Mouse (Mus musculus): ENCODE measurements at regions not wholly inside any gene's neighbourhood (a gene's known extent, or its start where the extent isn't known, plus 50 kb on each side); places are given as distances from the start of the nearest gene placed in this dataset.
A peak's percentile ranks its signal among the peaks of the same experiment; 100 is the strongest.

- no peak for DNase-seq (ENCODE audit: low read depth)
These were observed 262.3 kb upstream of the Gm4791 start for GRCm38 (mm10) chr9:46736232-46736631.

DNA sequence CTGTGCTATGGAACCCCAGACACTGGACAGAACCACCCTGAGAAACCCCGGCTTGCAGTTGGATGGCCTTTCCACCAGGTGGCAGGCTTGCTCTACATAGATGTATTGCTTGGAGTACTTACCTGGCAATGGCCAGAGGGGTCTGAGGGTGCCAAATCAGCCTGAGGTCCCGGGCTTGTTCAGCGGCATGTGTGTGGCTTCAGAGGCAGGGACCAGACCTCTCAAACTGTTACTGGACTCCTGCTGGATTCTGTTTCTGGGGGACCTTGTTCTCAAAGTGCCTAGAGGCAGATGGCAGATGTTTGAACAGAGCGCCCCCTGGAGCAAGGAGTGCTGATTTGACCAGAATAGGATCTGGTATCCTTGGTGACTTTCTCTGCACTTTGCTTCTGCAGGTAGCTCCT lies 262.9 kb upstream of the Gm4791 start:
- DNase-seq (ENCODE audit: low read depth), result peak; percentile 47

- DNase-seq (ENCODE audit: low read depth), result no peak
These were observed 270.1 kb upstream of the Gm4791 start for GRCm38 (mm10) chr9:46728465-46728864.

GRCm38 (mm10) chr9:46724231-46724630 lies 274.3 kb upstream of the Gm4791 start:
- no peak for DNase-seq (ENCODE audit: low read depth)

DNA sequence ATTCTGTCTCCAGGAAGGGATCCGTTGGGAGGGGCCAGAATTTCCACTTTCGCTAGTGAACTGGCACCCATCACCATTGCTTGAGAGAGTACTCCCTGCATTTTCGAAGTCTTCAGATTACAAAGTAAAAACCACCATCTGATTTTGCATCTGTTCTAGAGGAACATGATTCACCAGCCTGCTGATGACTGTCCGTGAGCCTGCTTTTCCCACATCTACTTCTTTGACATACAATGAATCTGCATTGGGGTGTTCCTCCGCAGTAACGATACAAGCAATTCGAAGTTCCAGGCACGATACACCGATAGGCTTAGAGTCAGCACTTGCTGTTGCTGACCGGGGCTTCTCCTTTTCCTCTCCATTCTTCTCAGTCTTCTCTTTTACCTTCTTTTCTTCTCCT lies 285.1 kb upstream of the Gm4791 start:
- DNase-seq (ENCODE audit: low read depth), result no peak

DNA sequence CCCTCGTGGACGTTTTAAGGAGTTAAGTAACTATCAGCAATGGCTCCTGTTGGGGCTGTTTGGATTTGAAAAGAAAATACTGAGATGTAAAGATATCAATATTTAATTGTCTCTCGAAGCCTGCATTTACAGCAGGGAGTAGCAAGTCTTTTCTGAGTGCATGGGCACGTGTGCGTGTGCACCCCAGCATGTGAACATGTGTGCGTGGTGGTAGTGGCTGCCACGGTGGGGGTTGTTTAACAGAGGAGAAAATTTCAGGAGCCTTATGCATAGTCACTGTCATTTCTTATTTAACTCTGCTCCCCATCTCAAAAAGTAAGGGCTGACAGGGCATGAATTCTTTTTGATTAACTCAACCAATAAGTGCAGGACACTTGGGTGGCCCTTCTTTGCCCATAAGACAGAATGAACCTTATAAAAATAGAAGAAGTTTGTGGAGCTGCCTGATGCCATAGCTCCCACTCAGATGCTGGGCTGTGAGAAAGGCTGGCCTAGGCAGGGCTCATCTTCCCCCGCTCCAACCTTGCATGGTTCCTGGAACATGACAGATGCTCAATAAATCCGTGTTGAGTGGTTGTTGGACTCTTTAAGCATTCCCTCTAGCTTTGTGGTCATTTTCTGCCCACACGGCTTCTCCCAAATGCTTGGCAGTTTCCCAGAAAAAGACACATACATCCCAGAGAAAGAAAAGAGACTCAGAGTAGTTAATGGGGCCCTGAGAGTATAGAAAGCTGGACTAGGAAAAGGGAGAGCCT lies 294.2 kb upstream of the Gm4791 start:
- no peak for DNase-seq (ENCODE audit: low read depth)

DNA sequence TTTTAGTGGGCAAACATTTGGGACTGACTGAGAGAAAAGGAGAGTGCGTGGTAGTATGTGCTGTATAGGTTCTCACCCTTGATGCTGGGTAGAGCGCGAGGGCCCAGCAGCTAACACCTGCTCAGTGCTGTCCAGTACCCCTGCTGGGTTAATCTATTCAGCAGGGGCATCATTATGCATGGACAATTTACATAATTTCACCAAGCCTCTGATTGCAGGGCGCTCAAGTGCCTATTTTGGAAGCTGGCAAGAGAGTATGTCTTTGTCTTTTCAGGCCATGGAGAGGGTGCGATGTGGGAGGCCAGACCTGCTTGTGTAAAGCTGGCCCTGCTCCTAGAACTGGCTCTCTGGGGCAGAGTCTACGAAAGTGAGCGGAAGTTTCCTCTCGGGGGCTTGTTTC lies 294.9 kb upstream of the Gm4791 start:
- no peak for DNase-seq (ENCODE audit: low read depth)

DNA sequence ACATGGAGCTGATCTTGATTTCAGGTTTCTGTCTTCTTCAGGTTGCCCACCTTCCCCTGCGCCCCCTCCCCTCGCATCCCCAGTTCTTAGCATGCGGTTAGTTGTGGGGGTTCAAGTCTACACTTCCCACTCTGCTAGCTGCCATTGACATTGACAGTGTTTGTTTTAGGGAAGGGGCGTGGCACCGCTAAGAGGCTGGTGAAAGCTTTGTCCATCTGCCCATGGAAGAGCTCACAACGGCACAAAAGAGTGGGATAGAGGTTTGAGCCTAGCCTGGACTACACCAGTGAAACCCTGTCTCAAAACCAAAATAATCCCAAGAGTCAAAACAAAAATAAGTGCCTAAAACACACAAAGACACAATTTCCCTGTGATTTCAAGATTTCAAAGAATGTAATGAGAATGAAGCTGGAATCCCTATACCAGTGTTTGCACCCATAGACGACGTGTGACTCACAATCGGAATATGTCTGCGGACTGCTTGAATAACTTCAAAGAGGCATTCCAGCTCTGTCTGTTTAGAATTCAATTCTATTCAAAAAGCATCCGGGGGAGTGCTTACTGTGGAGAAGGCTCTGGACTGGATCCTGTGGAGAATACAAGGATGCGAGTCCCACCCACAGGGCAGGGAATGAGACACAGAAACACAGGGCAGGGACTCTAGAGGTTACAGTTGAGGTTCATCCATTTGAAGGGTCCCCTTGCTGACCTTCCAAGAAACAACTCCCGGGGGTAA lies 295.5 kb upstream of the Gm4791 start:
- DNase-seq (ENCODE audit: low read depth), result no peak

GRCm38 (mm10) chr9:46702053-46702900 lies 296.3 kb upstream of the Gm4791 start:
- no peak for DNase-seq (ENCODE audit: low read depth)

DNA sequence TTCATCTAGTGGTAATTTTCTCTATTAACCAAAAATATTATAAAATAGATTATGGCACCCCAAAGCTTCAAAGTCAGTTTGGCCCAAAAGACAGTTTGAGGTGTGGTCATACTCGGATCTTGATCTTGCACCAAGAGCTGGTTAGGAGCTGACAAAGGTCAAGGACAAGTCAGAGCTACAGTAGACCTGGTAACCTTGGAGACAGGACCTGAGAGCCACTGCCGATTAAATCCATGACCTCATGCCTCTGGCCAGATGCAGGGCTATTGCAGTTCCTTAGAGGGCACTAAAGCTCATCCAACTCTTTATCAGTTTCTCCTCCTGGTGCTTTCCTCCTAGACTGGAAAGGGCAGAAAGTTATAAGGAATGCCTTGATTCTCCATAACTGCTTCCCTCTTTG lies 302.4 kb upstream of the Gm4791 start:
- no peak for DNase-seq (ENCODE audit: low read depth)

DNA sequence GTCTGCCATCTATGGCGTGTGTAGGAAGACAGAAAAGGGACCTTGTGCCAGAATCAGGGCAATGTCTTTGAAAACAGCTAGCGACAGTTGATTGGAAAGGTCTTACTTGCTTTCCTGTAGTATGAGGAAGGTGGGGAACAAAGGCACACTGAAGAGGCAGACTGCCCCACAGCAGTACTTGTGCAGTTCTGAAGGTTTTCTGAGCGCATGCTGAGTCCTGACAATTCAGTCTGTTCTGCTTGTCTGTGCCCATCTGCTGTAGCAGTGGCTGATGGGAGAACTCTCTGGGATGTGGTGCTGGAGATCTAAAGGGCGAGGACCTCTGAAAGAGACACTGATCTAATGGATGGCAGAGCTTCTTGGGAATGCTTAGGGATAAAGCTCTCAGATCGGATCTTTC lies 309.2 kb upstream of the Gm4791 start:
- no peak for DNase-seq (ENCODE audit: low read depth)

GRCm38 (mm10) chr9:46684113-46684850 lies 314.3 kb upstream of the Gm4791 start:
- no peak for DNase-seq (ENCODE audit: low read depth)

DNA sequence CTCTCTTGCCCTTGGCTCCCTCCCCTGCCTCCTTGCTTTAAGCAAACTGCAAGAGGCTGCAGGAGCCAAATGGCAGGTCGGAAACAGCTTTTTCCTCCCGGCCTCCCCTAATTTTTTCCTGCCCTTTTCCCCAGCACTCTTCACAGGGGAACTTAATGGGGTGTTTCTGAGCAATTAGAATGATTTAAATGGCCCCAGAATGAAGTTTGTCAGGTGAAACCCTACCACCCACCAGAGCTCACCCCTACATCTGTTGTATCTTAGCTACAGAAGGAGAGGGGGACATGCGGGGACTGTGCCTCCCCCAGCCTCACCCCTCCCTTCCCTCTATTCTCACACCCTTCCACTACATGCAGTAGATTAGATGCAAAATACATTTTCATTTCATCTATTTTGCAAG lies 326.5 kb upstream of the Gm4791 start:
- no peak for DNase-seq (ENCODE audit: low read depth)

DNA sequence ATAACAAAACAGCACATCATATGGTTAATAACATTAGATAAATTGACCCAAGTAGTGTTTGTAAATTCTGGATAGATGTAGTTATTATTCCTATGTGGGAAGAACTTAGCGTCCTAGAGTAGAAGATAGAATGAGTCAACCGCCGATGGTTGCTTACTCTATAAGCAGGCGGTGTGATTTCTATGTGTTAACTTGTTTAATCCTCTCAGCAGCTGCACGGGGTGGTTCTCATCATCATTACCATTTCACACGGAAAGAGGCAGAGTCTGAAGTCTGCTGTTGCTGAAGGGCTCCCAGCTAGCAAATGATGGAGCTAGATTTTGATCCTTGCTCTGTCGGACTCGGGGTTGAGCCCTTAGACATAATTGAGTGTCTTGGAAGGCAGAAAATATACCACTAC lies 334.6 kb upstream of the 4931429L15Rik start:
- DNase-seq (ENCODE audit: low read depth), result no peak

- DNase-seq (ENCODE audit: low read depth), result no peak
These were observed 327.6 kb upstream of the 4931429L15Rik start for GRCm38 (mm10) chr9:46647238-46647922.

DNA sequence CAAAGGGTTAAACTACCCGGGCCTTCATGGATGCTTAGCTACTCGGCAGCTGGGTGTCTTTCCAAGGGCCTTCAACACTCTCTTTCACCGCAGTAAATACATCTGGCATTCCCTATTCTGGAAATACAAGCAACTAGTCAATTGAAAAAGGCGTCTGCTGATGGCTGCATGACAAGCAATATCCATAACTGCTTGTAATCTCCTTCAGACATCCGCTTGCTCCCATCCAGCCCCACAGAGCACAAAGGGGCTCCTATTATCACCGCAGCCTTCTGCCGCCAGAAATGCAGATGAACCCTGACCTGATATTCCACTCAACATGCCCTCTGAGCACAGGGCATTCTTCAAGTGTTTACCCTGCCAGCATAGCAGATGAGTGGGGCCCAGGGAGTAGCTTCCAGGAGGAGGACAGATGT lies 325.7 kb upstream of the 4931429L15Rik start:
- no peak for DNase-seq (ENCODE audit: low read depth)

- DNase-seq (ENCODE audit: low read depth), result no peak
These were observed 323.8 kb upstream of the 4931429L15Rik start for GRCm38 (mm10) chr9:46643551-46643950.

DNA sequence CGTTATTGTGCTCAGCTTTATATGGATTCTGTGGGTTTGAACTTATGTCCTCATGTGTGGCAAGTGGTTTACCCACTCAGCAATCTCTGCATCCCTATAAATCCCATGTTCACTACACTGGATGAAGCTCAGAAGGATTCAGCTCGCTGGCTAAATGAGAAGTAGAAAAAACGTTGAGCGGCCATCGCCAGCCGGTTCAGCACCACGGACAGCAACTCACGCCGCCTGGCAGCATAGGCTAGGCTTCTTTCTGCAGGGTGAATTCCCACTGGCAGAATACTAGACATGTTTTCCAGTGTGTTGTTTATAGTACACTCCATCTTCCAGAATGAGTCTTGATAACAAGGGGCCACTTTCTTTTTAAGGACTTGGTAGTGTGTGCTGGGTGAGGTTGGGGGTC lies 322.9 kb upstream of the 4931429L15Rik start:
- DNase-seq (ENCODE audit: low read depth), result peak; percentile 1

DNA sequence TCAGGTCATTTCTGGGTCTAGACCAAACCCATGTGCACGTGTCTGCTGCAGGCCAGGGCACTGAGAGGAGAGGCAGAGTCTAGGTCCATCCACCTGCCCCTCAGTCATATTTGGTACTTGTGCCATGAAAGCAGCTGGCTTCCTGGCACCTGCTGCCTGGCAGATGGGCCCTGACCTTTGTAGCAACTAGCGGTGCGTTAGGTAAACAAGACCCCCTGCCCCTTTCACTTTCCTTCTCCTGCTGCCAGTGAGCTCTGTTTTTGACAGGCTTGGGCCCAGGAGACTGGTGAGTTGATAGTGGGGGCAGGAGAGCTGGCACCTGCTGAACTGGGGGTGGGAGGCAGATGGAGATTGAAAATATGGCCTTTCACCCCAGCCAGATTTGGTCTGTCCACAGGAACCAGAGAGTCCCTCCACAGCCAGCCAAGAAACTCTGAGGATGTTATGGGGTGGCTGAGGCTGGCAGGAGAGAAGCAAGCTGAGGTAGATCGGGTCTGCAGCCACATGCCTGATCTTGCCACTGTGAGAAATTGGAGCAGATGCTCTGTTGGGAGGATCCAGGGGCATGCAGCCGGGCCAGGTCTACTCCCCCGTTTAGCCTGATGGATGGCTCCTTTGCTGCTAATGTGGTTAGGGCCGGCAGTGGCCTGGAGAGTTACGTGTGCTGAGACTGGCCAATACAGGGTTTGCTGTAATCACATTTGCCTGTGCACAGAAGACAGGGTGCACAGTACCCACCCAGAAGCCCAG lies 316.6 kb upstream of the 4931429L15Rik start:
- no peak for DNase-seq (ENCODE audit: low read depth)

- DNase-seq (ENCODE audit: low read depth), result peak; percentile 0
These were observed 314.2 kb upstream of the 4931429L15Rik start for GRCm38 (mm10) chr9:46633952-46634351.

- DNase-seq (ENCODE audit: low read depth), result no peak
These were observed 312.8 kb upstream of the 4931429L15Rik start for GRCm38 (mm10) chr9:46632576-46632975.
